Mouse (Mus musculus): Measurements from ENCODE around the gene Trim46.

GRCm38 (mm10) chr3:89293247-89293918 is 47.3 kb upstream of the Trim46 start:
- TF ChIP-seq CTCF (IDR thresholded peaks at IDR 0.05; ENCODE audit: low read depth, low read length) (no peak), GATA1 (IDR thresholded peaks at IDR 0.05; ENCODE audit: borderline replicate concordance, low read length) (no peak), POLR2AphosphoS5 (IDR thresholded peaks at IDR 0.05; ENCODE audit: insufficient replicate concordance, low read depth, low read length) (no peak), TAL1 (conservative IDR thresholded peaks at IDR 0.05; ENCODE audit: low read depth, low read length) (no peak), GATA2 (IDR thresholded peaks at IDR 0.05; ENCODE audit: borderline replicate concordance, low read depth, low read length) (no peak)

All from G1E (cell line).